Mouse (Mus musculus) C2C12 (cell line): Measurements from ENCODE around the gene Fam171a2.

ENCODE experiments used
- CEBPB ChIP-seq: IDR thresholded peaks from one replicate; pipeline ENCODE4 v1.6.1; 2011; ENCODE audit warnings: low read depth, mild to moderate bottlenecking, control low read depth, moderate library complexity
- CTCF ChIP-seq: IDR thresholded peaks from one replicate; pipeline ENCODE4 v1.5.1; 2011; ENCODE audit not compliant: control insufficient read depth, insufficient read depth, insufficient read length
- MAX ChIP-seq: IDR thresholded peaks from one replicate; pipeline ENCODE4 v1.6.1; 2011; ENCODE audit warnings: mild to moderate bottlenecking, control low read depth
- MYOD1 ChIP-seq: IDR thresholded peaks from one replicate; pipeline ENCODE4 v1.6.1; 2011; ENCODE audit warnings: low read depth; ENCODE audit not compliant: control insufficient read depth, insufficient read length
- MYOG ChIP-seq: IDR thresholded peaks from one replicate; pipeline ENCODE4 v1.6.1; 2011; ENCODE audit not compliant: control insufficient read depth, insufficient read length; ENCODE audit errors: extremely low read depth
- USF1 ChIP-seq: IDR thresholded peaks from one replicate; pipeline ENCODE4 v1.6.1; 2011; ENCODE audit warnings: low read depth, mild to moderate bottlenecking, control low read depth, moderate library complexity

- TF ChIP-seq CTCF (no peak), MYOD1 (no peak), MYOG (no peak), CEBPB (no peak), MAX (no peak), USF1 (no peak)
Observed at GRCm38 (mm10) chr11:102424666-102425065, 22.8 kb downstream of the Fam171a2 start.
